Mouse (Mus musculus) liver, postnatal 0 days (tissue): ENCODE data around the gene Ptprs. TPM values are rescaled to one million over a fixed set of nuclear protein-coding genes. Genes with fewer than 3 reads are reported as not detected.

ENCODE experiments used
- ATAC-seq: fragments of 200-750 bp; cut with Nextera tagmentation; 2 replicates; pipeline ENCODE4 v1.8.0; 2017; ENCODE audit warnings: mild to moderate bottlenecking, moderate library complexity
- DNase-seq: peaks from one replicate; pipeline ENCODE4 v3.0.0-alpha.2; 2016
- H3K27ac ChIP-seq: fragments of 300-500 bp; sonication (generic); 2 replicates; pipeline ENCODE4 v1.5.1; 2014; ENCODE audit warnings: antibody characterized with exemption, moderate library complexity, mild to moderate bottlenecking, low read depth
- H3K27me3 ChIP-seq: fragments of 300-500 bp; sonication (generic); 2 replicates; pipeline ENCODE4 v1.6.1; 2014; ENCODE audit warnings: low read length, control low read depth, mixed read lengths; ENCODE audit not compliant: insufficient read depth
- H3K36me3 ChIP-seq: fragments of 300-500 bp; sonication (generic); replicated peaks from 2 replicates; pipeline ENCODE4 v1.6.1; 2014; ENCODE audit warnings: mild to moderate bottlenecking, control low read depth, low read length, moderate library complexity, mixed read lengths; ENCODE audit not compliant: insufficient read depth
- H3K4me1 ChIP-seq: fragments of 300-500 bp; sonication (generic); 2 replicates; pipeline ENCODE4 v1.6.1; 2014; ENCODE audit warnings: antibody characterized with exemption, mild to moderate bottlenecking, control low read depth; ENCODE audit not compliant: insufficient read depth
- H3K4me2 ChIP-seq: fragments of 300-500 bp; sonication (generic); 2 replicates; pipeline ENCODE4 v1.6.1; 2014; ENCODE audit warnings: low read depth, mild to moderate bottlenecking, low read length, moderate library complexity, mixed read lengths
- H3K4me3 ChIP-seq: fragments of 300-500 bp; sonication (generic); 2 replicates; pipeline ENCODE4 v1.5.1; 2014; ENCODE audit warnings: low read depth, low read length
- H3K9ac ChIP-seq: fragments of 300-500 bp; sonication (generic); replicated peaks from 2 replicates; pipeline ENCODE4 v1.6.1; 2014; ENCODE audit warnings: mild to moderate bottlenecking, moderate library complexity
- H3K9me3 ChIP-seq: fragments of 300-500 bp; sonication (generic); 2 replicates; pipeline ENCODE4 v1.6.1; 2016; ENCODE audit warnings: mild to moderate bottlenecking, control low read depth, low read length, mixed read lengths
- CTCF ChIP-seq: sonication (generic); IDR thresholded peaks from 2 replicates; pipeline ENCODE4 v1.5.1; 2016; ENCODE audit warnings: antibody characterized with exemption, low read depth
- EP300 ChIP-seq: IDR thresholded peaks from 2 replicates; pipeline ENCODE4 v1.6.1; 2016; ENCODE audit warnings: antibody characterized with exemption, low read depth, mild to moderate bottlenecking
- WGBS: fragments of 180-500 bp; shearing (Covaris S2); extraction: QIAGEN DNeasy Blood & Tissue Kit; methylation state at CpG from one replicate; pipeline ENCODE4 v1.1.7; 2014; ENCODE audit not compliant: insufficient replicate concordance; 5-methylcytosine and 5-hydroxymethylcytosine counted together
- polyA plus RNA-seq: library from polyadenylated mRNA; unstranded; fragments of >200 nt; fragmentation: Nextera tagmentation; extraction: Ambion mirVana; gene quantifications from 2 replicates; pipeline ENCODE4 v1.2.1, GENCODE M21; 2015

Gene Ptprs
- polyA plus RNA-seq, 1 experiment from 2014 or later: 3.4 TPM

DNA sequence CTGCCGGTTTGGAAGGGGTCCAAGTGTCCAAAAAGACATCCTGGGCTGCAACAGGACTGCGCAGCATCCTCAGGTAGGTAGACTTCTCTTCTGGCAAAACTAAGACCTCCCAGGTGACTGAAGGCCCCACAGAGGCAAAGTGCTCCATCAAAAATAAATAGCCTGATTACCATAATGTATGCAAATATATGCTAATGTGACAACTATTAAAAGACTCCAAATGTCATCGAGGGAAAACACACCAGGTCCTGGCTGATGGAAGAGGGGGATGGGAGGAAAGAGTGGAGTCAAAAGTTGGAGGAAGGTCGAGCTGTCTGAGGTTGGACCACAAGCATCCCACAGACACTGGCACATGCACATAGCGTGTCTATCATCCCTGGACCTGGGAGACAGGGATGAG lies 22.9 kb upstream of the Ptprs start:
- Histone ChIP-seq H3K27ac (no peak overlapping the region), H3K9ac (no peak overlapping the region), H3K4me2 (no peak overlapping the region), H3K36me3 (no peaks in the 10 kb centered on the region), H3K4me1 (no peaks in the 10 kb centered on the region), H3K27me3 (0 out of 2 replicates have a peak, but pooled peaks cover 3% of the 10 kb centered on the region), H3K9me3 (peaks cover 24% of the 10 kb centered on the region), H3K4me3 (no peak overlapping the region)
- no peak for DNase-seq
- no peak for ATAC-seq
- 68% methylated on average over 5 of the region's 5 CpGs for WGBS
- TF ChIP-seq CTCF: no peak
- TF ChIP-seq EP300: no peak

DNA sequence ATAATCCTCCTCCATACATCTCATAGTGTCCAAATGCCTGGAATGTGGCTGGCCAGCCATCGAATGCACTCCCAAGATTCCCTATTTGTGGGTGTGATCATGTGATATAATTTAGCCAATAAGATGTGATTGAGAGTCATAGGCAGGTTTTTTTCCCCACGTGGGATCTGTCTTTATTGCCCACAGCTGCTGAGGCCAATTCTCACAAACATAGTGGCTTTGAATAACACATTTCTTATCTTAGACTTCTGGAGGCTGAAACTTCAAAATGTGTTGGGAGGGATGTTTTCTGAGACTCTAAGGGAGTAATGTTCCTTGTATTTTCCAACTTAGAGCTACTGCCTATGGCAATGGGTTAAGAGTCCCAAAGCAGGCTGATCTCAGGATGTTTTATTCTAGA lies 18.2 kb upstream of the Ptprs start:
- H3K4me2 ChIP-seq: no peak overlapping the region
- H3K9ac ChIP-seq: no peak overlapping the region
- 46% methylated on average over 2 of the region's 2 CpGs for WGBS

GRCm38 (mm10) chr17:56493841-56494240 lies 17.6 kb upstream of the Ptprs start:
- no peaks in the 10 kb centered on the region for H3K4me1 ChIP-seq
- H3K4me2 ChIP-seq: no peak overlapping the region
- no peak for TF ChIP-seq CTCF
- no peak for TF ChIP-seq EP300
- no peak overlapping the region for H3K4me3 ChIP-seq
- ATAC-seq: no peak
- no peak overlapping the region for H3K9ac ChIP-seq
- no peak for DNase-seq
- no peak overlapping the region for H3K27ac ChIP-seq
- peaks cover 32% of the 10 kb centered on the region for H3K9me3 ChIP-seq
- WGBS: 91% methylated on average over 2 of the region's 2 CpGs
- H3K36me3 ChIP-seq: no peaks in the 10 kb centered on the region
- no peaks in the 10 kb centered on the region for H3K27me3 ChIP-seq

More for the DNA sequence above, 18.2 kb upstream of the Ptprs start:
- no peak for DNase-seq
- ATAC-seq: no peak
- H3K27me3 ChIP-seq: no peaks in the 10 kb centered on the region
- H3K9me3 ChIP-seq: peaks cover 34% of the 10 kb centered on the region
- H3K4me3 ChIP-seq: no peak overlapping the region
- H3K27ac ChIP-seq: no peak overlapping the region
- H3K36me3 ChIP-seq: no peaks in the 10 kb centered on the region
- TF ChIP-seq EP300 (no peak), CTCF (no peak)
- no peaks in the 10 kb centered on the region for H3K4me1 ChIP-seq

DNA sequence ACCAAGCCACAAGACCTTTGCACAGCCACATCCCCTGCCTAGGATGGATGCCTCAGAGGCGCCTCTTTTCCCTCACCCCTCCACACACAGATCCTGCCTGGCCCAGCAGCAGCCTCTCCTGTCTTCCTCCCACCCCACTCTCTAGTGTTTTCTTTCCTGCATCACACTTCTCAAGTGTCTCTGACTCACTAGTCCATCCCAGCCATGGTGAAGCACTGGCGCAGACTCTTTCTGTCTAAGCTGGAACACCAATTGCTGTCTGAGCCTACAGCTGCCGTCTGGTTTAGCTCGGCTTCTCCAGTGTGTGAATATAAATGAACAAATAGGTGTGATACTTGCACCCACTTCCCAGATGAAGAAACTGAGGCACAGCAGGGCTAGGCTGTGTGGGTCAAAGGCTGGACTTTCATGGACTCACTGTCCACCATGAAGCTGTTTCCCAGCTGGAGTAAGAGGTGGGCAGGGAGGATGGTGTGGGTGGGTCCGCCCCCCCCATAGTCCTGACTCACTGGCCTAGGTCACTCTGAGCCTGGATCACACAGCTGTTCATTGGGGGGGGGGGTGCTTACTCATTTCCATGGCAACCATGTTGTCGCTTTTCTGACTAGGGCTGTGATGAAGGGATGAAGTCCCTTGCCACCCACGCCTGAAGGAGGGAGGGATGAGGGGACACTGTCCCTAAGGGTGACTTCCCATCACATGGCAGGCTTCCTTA lies 14.3 kb upstream of the Ptprs start:
- Histone ChIP-seq H3K27ac (no peak overlapping the region), H3K27me3 (no peaks in the 10 kb centered on the region), H3K4me1 (no peaks in the 10 kb centered on the region), H3K36me3 (no peaks in the 10 kb centered on the region), H3K4me3 (no peak overlapping the region), H3K9ac (no peak overlapping the region), H3K4me2 (no peak overlapping the region), H3K9me3 (peaks cover 19% of the 10 kb centered on the region)
- TF ChIP-seq CTCF (no peak), EP300 (no peak)
- 77% methylated on average over 7 of the region's 7 CpGs for WGBS
- DNase-seq (no peak), ATAC-seq (no peak)

- no peak overlapping the region for H3K9ac ChIP-seq
- no peaks in the 10 kb centered on the region for H3K36me3 ChIP-seq
- TF ChIP-seq CTCF (no peak), EP300 (no peak)
- H3K4me1 ChIP-seq: no peaks in the 10 kb centered on the region
- H3K27me3 ChIP-seq: no peaks in the 10 kb centered on the region
- ATAC-seq (no peak), DNase-seq (no peak)
- H3K9me3 ChIP-seq: peaks cover 5% of the 10 kb centered on the region; the same call in 1 of the 2 replicates
- no peak overlapping the region for H3K27ac ChIP-seq
- whole genome bisulfite sequencing: 27% methylated on average over 12 of the region's 12 CpGs
- no peak overlapping the region for H3K4me2 ChIP-seq
- H3K4me3 ChIP-seq: no peak overlapping the region
Observed at GRCm38 (mm10) chr17:56488028-56488427, 11.7 kb upstream of the Ptprs start.

GRCm38 (mm10) chr17:56487441-56487888 lies 11.2 kb upstream of the Ptprs start:
- TF ChIP-seq CTCF (peak; percentile 40), EP300 (no peak)
- DNase-seq: peak; percentile 47
- no peak overlapping the region for H3K27ac ChIP-seq
- no peaks in the 10 kb centered on the region for H3K27me3 ChIP-seq
- no peak overlapping the region for H3K4me3 ChIP-seq
- no peak for ATAC-seq
- no peak overlapping the region for H3K4me2 ChIP-seq
- no peaks in the 10 kb centered on the region for H3K4me1 ChIP-seq
- H3K36me3 ChIP-seq: no peaks in the 10 kb centered on the region
- peaks cover 5% of the 10 kb centered on the region; the same call in 1 of the 2 replicates for H3K9me3 ChIP-seq
- H3K9ac ChIP-seq: no peak overlapping the region
- WGBS: 27% methylated on average over 10 of the region's 16 CpGs
